Mouse (Mus musculus): ENCODE results near the gene Rcn3.
A peak's percentile ranks its signal among the peaks of the same experiment; 100 is the strongest.

GRCm38 (mm10) chr7:45098541-45099240 lies 6.7 kb upstream of the Rcn3 start:
- TF ChIP-seq E2F4 (IDR thresholded peaks at IDR 0.05; ENCODE audit: insufficient replicate concordance, low read depth, low read length) (no peak), HCFC1 (IDR thresholded peaks at IDR 0.05; ENCODE audit: low read depth, low read length) (no peak), CTCF (conservative IDR thresholded peaks at IDR 0.05 in 1 of 2, IDR thresholded peaks at IDR 0.05 in 1 of 2; ENCODE audit: low read depth in 2 of 2, low read length in 2 of 2) (peak; percentile 17 to 51; a peak in 2 of 4 replicates), ETS1 (conservative IDR thresholded peaks at IDR 0.05; ENCODE audit: low read depth, low read length) (no peak), MYC (IDR thresholded peaks at IDR 0.05; ENCODE audit: low read depth, low read length) (no peak), POLR2A (IDR thresholded peaks at IDR 0.05; ENCODE audit: low read depth, low read length) (no peak), USF1 (IDR thresholded peaks at IDR 0.05; ENCODE audit: low read depth, low read length) (no peak), POLR2AphosphoS2 (IDR thresholded peaks at IDR 0.05; ENCODE audit: low read depth, low read length) (no peak), SIN3A (IDR thresholded peaks at IDR 0.05; ENCODE audit: low read length) (no peak), UBTF (IDR thresholded peaks at IDR 0.05; ENCODE audit: low read depth, low read length) (no peak), NRF1 (IDR thresholded peaks at IDR 0.05; ENCODE audit: low read depth, low read length) (no peak), EP300 (IDR thresholded peaks at IDR 0.05; ENCODE audit: low read length) (no peak), TBP (conservative IDR thresholded peaks at IDR 0.05; ENCODE audit: low read depth, low read length) (no peak)

All from CH12.LX (cell line).